Mouse (Mus musculus) retina, embryonic 14.5 days (tissue): ENCODE measurements at regions not wholly inside any gene's neighbourhood (a gene's known extent, or its start where the extent isn't known, plus 50 kb on each side); places are given as distances from the start of the nearest gene placed in this dataset.

Experiments used
- DNase-seq: peaks from one replicate; pipeline ENCODE4 v3.0.0-alpha.2; 2015; ENCODE audit warnings: low spot score

- no peak for DNase-seq
These were observed 917.2 kb upstream of the Man1a start for GRCm38 (mm10) chr10:54993641-54994040.

GRCm38 (mm10) chr10:54955900-54956299, 879.5 kb upstream of the Man1a start:
- DNase-seq: no peak

- DNase-seq: no peak
These were observed 865.0 kb upstream of the Man1a start for GRCm38 (mm10) chr10:54941195-54942062.

- peak; percentile 78 for DNase-seq
These were observed 863.1 kb upstream of the Man1a start for GRCm38 (mm10) chr10:54939514-54939913.
